Mouse (Mus musculus): ENCODE results near the gene Plod2. TPM values are rescaled to one million over a fixed set of nuclear protein-coding genes. Genes with fewer than 3 reads are reported as not detected.

The Plod2 gene
- 14.8 TPM for polyA plus RNA-seq (2012; fragmentation: generic; extraction: Trizol)
- long read RNA-seq, experiment 1, transcript Plod2-203 (20 exons, 3,663 nt), result major isoform, 28 of 41 reads
- long read RNA-seq, experiment 1, partial matches to known transcripts, result 5 of 41 reads
- long read RNA-seq, experiment 1, other reads (novel, unspliced or antisense), result 7 of 41 reads
- long read RNA-seq, experiment 2, transcript Plod2-203 (20 exons, 3,663 nt), result major isoform, 246 of 279 reads
- long read RNA-seq, experiment 2, transcript Plod2-201 (19 exons, 3,649 nt), result minor isoform, 8 of 279 reads
- long read RNA-seq, experiment 2, partial matches to known transcripts, result 15 of 279 reads
- long read RNA-seq, experiment 2, other reads (novel, unspliced or antisense), result 10 of 279 reads

DNA sequence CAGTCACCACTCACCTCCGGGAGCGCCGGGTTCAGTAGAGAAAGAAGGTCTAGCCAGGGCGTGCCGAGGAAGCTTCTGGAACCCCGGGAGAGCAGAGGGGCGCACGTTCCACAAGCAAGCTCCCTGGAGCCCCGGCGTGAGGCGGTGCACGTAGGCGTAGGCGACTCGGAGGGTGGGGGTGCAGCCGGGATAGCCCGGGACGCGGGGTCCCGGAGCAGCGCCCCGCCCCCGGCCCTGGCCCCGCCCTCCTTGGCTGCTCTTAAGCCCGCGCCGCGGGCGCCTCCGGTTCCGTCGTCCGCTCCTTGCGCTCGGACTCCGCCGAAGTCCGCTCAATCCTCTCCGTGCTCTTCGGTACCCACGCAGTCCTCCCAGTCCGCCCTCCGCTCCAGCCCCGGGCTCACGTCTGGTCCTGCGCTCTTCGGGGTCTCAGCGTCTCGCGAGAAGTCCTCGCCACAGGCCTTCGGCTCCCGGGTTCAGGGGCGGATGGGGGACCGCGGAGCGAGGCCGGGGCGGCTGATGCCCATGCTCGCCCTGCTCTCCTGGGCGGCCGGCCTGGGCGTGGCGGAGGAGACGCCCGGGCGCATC, at the start of gene Plod2:
Gene Plod2, plus strand, starts transcription at position 247 of the 585 bp plus-strand sequence.
- H3K27me3 ChIP-seq (ENCODE audit: control insufficient read depth, insufficient read depth, insufficient read length), result no peaks in the 10 kb centered on the region
- TF ChIP-seq MYOG (IDR thresholded peaks at IDR 0.05; ENCODE audit: control insufficient read depth, extremely low read depth, insufficient read length) (no peak), USF1 (IDR thresholded peaks at IDR 0.05; ENCODE audit: low read depth) (no peak), MYOD1 (IDR thresholded peaks at IDR 0.05; ENCODE audit: control insufficient read depth, insufficient read length, low read depth) (no peak), CTCF (IDR thresholded peaks at IDR 0.05; ENCODE audit: control insufficient read depth, insufficient read depth, insufficient read length) (no peak), MAX (IDR thresholded peaks at IDR 0.05) (no peak)
- no peaks in the 10 kb centered on the region for H3K36me3 ChIP-seq (ENCODE audit: control insufficient read depth, insufficient read depth)
- peak within 1 kb of the TSS; percentile 79 for H3ac ChIP-seq (ENCODE audit: control insufficient read depth, insufficient read length, low read depth)
- H3K79me2 ChIP-seq (ENCODE audit: control insufficient read depth, insufficient read depth), result peaks cover 59% of the 10 kb centered on the region
- peak within 1 kb of the TSS; percentile 50 for H3K4me3 ChIP-seq (ENCODE audit: insufficient read depth, poor library complexity, severe bottlenecking)
- H3K79me3 ChIP-seq (ENCODE audit: low read depth), result peaks cover 28% of the 10 kb centered on the region

GRCm38 (mm10) chr9:92499710-92500410, 42.2 kb upstream of the Plod2 start:
- Histone ChIP-seq H3K79me2 (ENCODE audit: control insufficient read depth, insufficient read depth) (no peaks in the 10 kb centered on the region), H3K79me3 (ENCODE audit: low read depth) (no peaks in the 10 kb centered on the region), H3K27me3 (ENCODE audit: control insufficient read depth, insufficient read depth, insufficient read length) (no peaks in the 10 kb centered on the region), H3ac (ENCODE audit: control insufficient read depth, insufficient read length, low read depth) (no peak overlapping the region), H3K4me3 (ENCODE audit: insufficient read depth, poor library complexity, severe bottlenecking) (no peak overlapping the region), H3K36me3 (ENCODE audit: control insufficient read depth, insufficient read depth) (no peaks in the 10 kb centered on the region)
- TF ChIP-seq CTCF (IDR thresholded peaks at IDR 0.05; ENCODE audit: control insufficient read depth, insufficient read depth, insufficient read length) (peak; percentile 63), FOSL1 (IDR thresholded peaks at IDR 0.05; ENCODE audit: insufficient read depth, low read length, poor library complexity, severe bottlenecking) (no peak), CEBPB (IDR thresholded peaks at IDR 0.05; ENCODE audit: low read depth) (no peak), MAX (IDR thresholded peaks at IDR 0.05) (no peak), MYOD1 (IDR thresholded peaks at IDR 0.05; ENCODE audit: control insufficient read depth, insufficient read length, low read depth) (no peak), MYOG (IDR thresholded peaks at IDR 0.05; ENCODE audit: control insufficient read depth, extremely low read depth, insufficient read length) (no peak), USF1 (IDR thresholded peaks at IDR 0.05; ENCODE audit: low read depth) (no peak)

GRCm38 (mm10) chr9:92504256-92504655, 37.8 kb upstream of the Plod2 start:
- no peaks in the 10 kb centered on the region for H3K36me3 ChIP-seq (ENCODE audit: control insufficient read depth, insufficient read depth)
- no peak for TF ChIP-seq CEBPB (IDR thresholded peaks at IDR 0.05; ENCODE audit: low read depth)
- TF ChIP-seq USF1 (IDR thresholded peaks at IDR 0.05; ENCODE audit: low read depth), result no peak
- TF ChIP-seq MYOD1 (IDR thresholded peaks at IDR 0.05; ENCODE audit: control insufficient read depth, insufficient read length, low read depth), result no peak
- TF ChIP-seq CTCF (IDR thresholded peaks at IDR 0.05; ENCODE audit: control insufficient read depth, insufficient read depth, insufficient read length), result no peak
- no peak for TF ChIP-seq MYOG (IDR thresholded peaks at IDR 0.05; ENCODE audit: control insufficient read depth, extremely low read depth, insufficient read length)
- TF ChIP-seq MAX (IDR thresholded peaks at IDR 0.05), result no peak
- no peak for TF ChIP-seq FOSL1 (IDR thresholded peaks at IDR 0.05; ENCODE audit: insufficient read depth, low read length, poor library complexity, severe bottlenecking)
- H3K27me3 ChIP-seq (ENCODE audit: control insufficient read depth, insufficient read depth, insufficient read length), result no peaks in the 10 kb centered on the region
- no peaks in the 10 kb centered on the region for H3K79me2 ChIP-seq (ENCODE audit: control insufficient read depth, insufficient read depth)
- H3ac ChIP-seq (ENCODE audit: control insufficient read depth, insufficient read length, low read depth), result no peak overlapping the region
- no peaks in the 10 kb centered on the region for H3K79me3 ChIP-seq (ENCODE audit: low read depth)
- H3K4me3 ChIP-seq (ENCODE audit: insufficient read depth, poor library complexity, severe bottlenecking), result no peak overlapping the region

GRCm38 (mm10) chr9:92504889-92505288, 37.1 kb upstream of the Plod2 start:
- Histone ChIP-seq H3K79me3 (ENCODE audit: low read depth) (no peaks in the 10 kb centered on the region), H3K36me3 (ENCODE audit: control insufficient read depth, insufficient read depth) (no peaks in the 10 kb centered on the region), H3K79me2 (ENCODE audit: control insufficient read depth, insufficient read depth) (no peaks in the 10 kb centered on the region), H3ac (ENCODE audit: control insufficient read depth, insufficient read length, low read depth) (no peak overlapping the region), H3K4me3 (ENCODE audit: insufficient read depth, poor library complexity, severe bottlenecking) (no peak overlapping the region), H3K27me3 (ENCODE audit: control insufficient read depth, insufficient read depth, insufficient read length) (no peaks in the 10 kb centered on the region)
- TF ChIP-seq MYOG (IDR thresholded peaks at IDR 0.05; ENCODE audit: control insufficient read depth, extremely low read depth, insufficient read length) (no peak), MYOD1 (IDR thresholded peaks at IDR 0.05; ENCODE audit: control insufficient read depth, insufficient read length, low read depth) (no peak), CTCF (IDR thresholded peaks at IDR 0.05; ENCODE audit: control insufficient read depth, insufficient read depth, insufficient read length) (no peak), FOSL1 (IDR thresholded peaks at IDR 0.05; ENCODE audit: insufficient read depth, low read length, poor library complexity, severe bottlenecking) (no peak), CEBPB (IDR thresholded peaks at IDR 0.05; ENCODE audit: low read depth) (no peak), USF1 (IDR thresholded peaks at IDR 0.05; ENCODE audit: low read depth) (no peak), MAX (IDR thresholded peaks at IDR 0.05) (no peak)

GRCm38 (mm10) chr9:92511696-92512095, 30.3 kb upstream of the Plod2 start:
- Histone ChIP-seq H3K4me3 (ENCODE audit: insufficient read depth, poor library complexity, severe bottlenecking) (no peak overlapping the region), H3K79me2 (ENCODE audit: control insufficient read depth, insufficient read depth) (no peaks in the 10 kb centered on the region), H3ac (ENCODE audit: control insufficient read depth, insufficient read length, low read depth) (no peak overlapping the region), H3K79me3 (ENCODE audit: low read depth) (no peaks in the 10 kb centered on the region), H3K27me3 (ENCODE audit: control insufficient read depth, insufficient read depth, insufficient read length) (no peaks in the 10 kb centered on the region), H3K36me3 (ENCODE audit: control insufficient read depth, insufficient read depth) (no peaks in the 10 kb centered on the region)
- TF ChIP-seq MYOG (IDR thresholded peaks at IDR 0.05; ENCODE audit: control insufficient read depth, extremely low read depth, insufficient read length), result no peak
- TF ChIP-seq CEBPB (IDR thresholded peaks at IDR 0.05; ENCODE audit: low read depth), result no peak
- no peak for TF ChIP-seq MAX (IDR thresholded peaks at IDR 0.05)
- TF ChIP-seq MYOD1 (IDR thresholded peaks at IDR 0.05; ENCODE audit: control insufficient read depth, insufficient read length, low read depth), result peak; percentile 84
- no peak for TF ChIP-seq CTCF (IDR thresholded peaks at IDR 0.05; ENCODE audit: control insufficient read depth, insufficient read depth, insufficient read length)

Measured in C2C12 (cell line).